Mouse (Mus musculus) inflammation-experienced regulatory T-cells, adult 16 weeks (primary cell): Measurements from ENCODE around the gene Tchh. TPM values are rescaled to one million over a fixed set of nuclear protein-coding genes. Genes with fewer than 3 reads are reported as not detected.

Source experiments
- polyA plus RNA-seq: library from polyadenylated mRNA; unstranded; fragments of 100-300 nt; shearing (Covaris generic); gene quantifications from one replicate; pipeline ENCODE4 v1.2.1, GENCODE M21; 2017

Tchh gene
- polyA plus RNA-seq: 0.15 TPM

DNA sequence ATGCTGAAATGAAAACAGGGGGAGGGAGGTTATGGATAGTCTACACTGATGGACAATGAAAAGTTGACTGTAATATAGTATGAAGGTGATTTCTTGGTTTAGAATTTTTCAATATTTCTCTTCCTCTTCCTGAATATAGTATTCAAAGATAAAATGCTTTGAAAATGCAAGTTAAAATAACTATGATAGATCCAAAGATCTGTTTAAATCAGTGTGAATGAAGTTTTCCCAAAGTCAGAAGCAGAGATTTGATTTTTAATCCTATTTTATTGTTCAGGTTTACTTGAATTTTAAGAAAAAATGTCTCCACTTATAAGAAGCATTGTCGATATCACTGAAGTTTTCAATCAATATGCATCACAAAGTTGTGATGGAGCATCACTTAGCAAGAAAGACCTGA lies at the start of gene Tchh:
Tchh (plus strand) TSS at position 301 of the 400 bp plus-strand sequence.

DNA sequence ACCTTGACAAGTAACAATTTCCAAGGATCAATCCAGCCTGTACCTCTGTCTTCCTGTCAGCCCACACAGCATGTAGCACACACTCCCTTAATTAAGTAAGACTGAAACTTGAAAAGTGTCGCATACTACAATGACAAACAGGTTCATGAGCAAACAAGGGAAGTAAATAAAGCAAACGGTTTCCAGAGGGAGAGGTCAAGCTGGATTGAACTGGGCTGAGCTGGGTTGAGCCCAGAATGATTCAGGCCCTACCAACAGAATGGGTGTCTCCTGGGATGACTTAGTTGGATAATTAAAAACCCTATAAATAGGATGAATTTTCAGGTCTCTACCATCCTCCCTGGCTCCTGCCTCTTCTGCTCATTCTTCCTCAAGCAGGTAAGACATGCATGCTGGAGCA lies 48.8 kb upstream of the Tchh start, which contains the start of gene Rptn:
Rptn (plus strand) TSS at position 334 of the 400 bp plus-strand sequence.

DNA sequence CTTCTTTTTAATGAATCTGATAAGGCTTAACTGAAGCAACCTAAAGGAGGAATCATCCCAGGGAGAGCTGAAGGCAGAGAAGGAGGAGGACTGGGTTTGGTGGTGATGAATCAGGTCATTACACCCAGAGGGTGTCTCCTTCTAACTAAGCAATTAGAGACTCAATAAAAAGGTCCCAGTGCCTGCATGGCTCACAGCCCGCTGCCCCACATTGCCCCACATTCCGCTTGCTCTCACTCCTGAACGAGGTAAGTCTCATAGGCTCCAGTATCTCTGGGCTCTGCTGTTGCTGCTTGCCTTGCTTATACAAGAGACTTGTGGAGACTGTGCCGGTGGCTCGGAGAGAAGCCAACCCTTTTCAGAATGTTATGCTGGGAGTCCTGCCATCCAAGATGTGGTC lies 26.4 kb downstream of the Tchh start, which contains the start of gene Tchhl1:
Tchhl1 (plus strand) TSS at position 194 of the 400 bp plus-strand sequence.

Other genes with a start within 250 kb of the Tchh start
- gene Flg2, start 245.1 kb upstream of the Tchh start, polyA plus RNA-seq: not detected
- gene Flg, start 168.8 kb upstream of the Tchh start, polyA plus RNA-seq: not detected
- not detected for gene Hrnr, start 122.6 kb upstream of the Tchh start, polyA plus RNA-seq
- gene Rptn, start 48.6 kb upstream of the Tchh start, polyA plus RNA-seq: not detected
- gene Tchhl1, start 26.4 kb downstream of the Tchh start, polyA plus RNA-seq: not detected
- gene S100a11, start 78.2 kb downstream of the Tchh start, polyA plus RNA-seq: 924 TPM
- gene S100a10, start 112.8 kb downstream of the Tchh start, polyA plus RNA-seq: 1,093 TPM
- not detected for gene Tdpoz2, start 210.4 kb downstream of the Tchh start, polyA plus RNA-seq
- gene Tdpoz1, start 234.0 kb downstream of the Tchh start, polyA plus RNA-seq: not detected